Mouse (Mus musculus): ENCODE data around the gene Gm17409. TPM values are rescaled to one million over a fixed set of nuclear protein-coding genes. Genes with fewer than 3 reads are reported as not detected.

The Gm17409 gene
- not detected in 2 replicates for polyA plus RNA-seq (2016; fragmentation: Nextera tagmentation; extraction: Ambion mirVana)

- Histone ChIP-seq H3K9ac (no peak within 1 kb of the TSS), H3K27me3 (no peaks in the 10 kb centered on the region), H3K4me1 (no peaks in the 10 kb centered on the region), H3K4me2 (replicated peaks) (no peak within 1 kb of the TSS), H3K36me3 (peaks cover 58% of the 10 kb centered on the region), H3K4me3 (no peak within 1 kb of the TSS), H3K27ac (no peak within 1 kb of the TSS), H3K9me3 (no peaks in the 10 kb centered on the region)
- 89% methylated on average over 7 of the region's 7 CpGs for WGBS
- ATAC-seq (ENCODE audit: insufficient number of reproducible peaks, insufficient read depth, low FRiP score, low TSS enrichment), result no peak
These were observed at the start of gene Gm17409 for GRCm38 (mm10) chr2:58469816-58470215. Gene Gm17409 (plus strand): TSS chr2:58470116.

GRCm38 (mm10) chr2:58423319-58423718, 46.6 kb upstream of the Gm17409 start:
- Histone ChIP-seq H3K27me3 (no peaks in the 10 kb centered on the region), H3K4me1 (no peaks in the 10 kb centered on the region), H3K4me2 (replicated peaks) (no peak overlapping the region), H3K27ac (no peak overlapping the region), H3K4me3 (no peak overlapping the region), H3K9me3 (no peaks in the 10 kb centered on the region), H3K9ac (no peak overlapping the region), H3K36me3 (no peaks in the 10 kb centered on the region)
- 83% methylated on average over 5 of the region's 5 CpGs for WGBS
- no peak for ATAC-seq (ENCODE audit: insufficient number of reproducible peaks, insufficient read depth, low FRiP score, low TSS enrichment)

GRCm38 (mm10) chr2:58425436-58426004, 44.4 kb upstream of the Gm17409 start:
- no peak for ATAC-seq (ENCODE audit: insufficient number of reproducible peaks, insufficient read depth, low FRiP score, low TSS enrichment)
- Histone ChIP-seq H3K4me2 (replicated peaks) (no peak overlapping the region), H3K4me3 (no peak overlapping the region), H3K36me3 (no peaks in the 10 kb centered on the region), H3K9ac (no peak overlapping the region), H3K27ac (no peak overlapping the region), H3K4me1 (no peaks in the 10 kb centered on the region), H3K9me3 (no peaks in the 10 kb centered on the region), H3K27me3 (no peaks in the 10 kb centered on the region)
- 94% methylated on average over 13 of the region's 13 CpGs for WGBS

GRCm38 (mm10) chr2:58432211-58432610, 37.7 kb upstream of the Gm17409 start:
- H3K4me3 ChIP-seq, result no peak overlapping the region
- no peaks in the 10 kb centered on the region for H3K9me3 ChIP-seq
- no peak for ATAC-seq (ENCODE audit: insufficient number of reproducible peaks, insufficient read depth, low FRiP score, low TSS enrichment)
- H3K36me3 ChIP-seq, result 0 out of 2 replicates have a peak, but pooled peaks cover 3% of the 10 kb centered on the region
- no peak overlapping the region for H3K27ac ChIP-seq
- no peaks in the 10 kb centered on the region for H3K4me1 ChIP-seq
- WGBS, result 96% methylated on average over 7 of the region's 7 CpGs
- H3K27me3 ChIP-seq, result no peaks in the 10 kb centered on the region
- H3K9ac ChIP-seq, result no peak overlapping the region
- H3K4me2 ChIP-seq (replicated peaks), result no peak overlapping the region

GRCm38 (mm10) chr2:58433317-58433716, 36.6 kb upstream of the Gm17409 start:
- Histone ChIP-seq H3K9me3 (no peaks in the 10 kb centered on the region), H3K4me1 (no peaks in the 10 kb centered on the region), H3K27me3 (no peaks in the 10 kb centered on the region), H3K27ac (no peak overlapping the region), H3K4me3 (no peak overlapping the region), H3K36me3 (0 out of 2 replicates have a peak, but pooled peaks cover 3% of the 10 kb centered on the region), H3K4me2 (replicated peaks) (no peak overlapping the region), H3K9ac (no peak overlapping the region)
- 84% methylated on average over 2 of the region's 2 CpGs for WGBS
- no peak for ATAC-seq (ENCODE audit: insufficient number of reproducible peaks, insufficient read depth, low FRiP score, low TSS enrichment)

- H3K9me3 ChIP-seq, result no peaks in the 10 kb centered on the region
- peaks cover 11% of the 10 kb centered on the region; the same call in 1 of the 2 replicates for H3K36me3 ChIP-seq
- 94% methylated on average over 2 of the region's 2 CpGs for WGBS
These were observed 35.5 kb upstream of the Gm17409 start for GRCm38 (mm10) chr2:58434438-58434837.

GRCm38 (mm10) chr2:58435507-58435906, 34.4 kb upstream of the Gm17409 start:
- no peaks in the 10 kb centered on the region for H3K27me3 ChIP-seq
- no peaks in the 10 kb centered on the region for H3K4me1 ChIP-seq
- H3K4me2 ChIP-seq (replicated peaks), result no peak overlapping the region
- H3K9me3 ChIP-seq, result no peaks in the 10 kb centered on the region
- no peak overlapping the region for H3K4me3 ChIP-seq
- ATAC-seq (ENCODE audit: insufficient number of reproducible peaks, insufficient read depth, low FRiP score, low TSS enrichment), result no peak
- peaks cover 12% of the 10 kb centered on the region; the same call in 1 of the 2 replicates for H3K36me3 ChIP-seq
- H3K9ac ChIP-seq, result no peak overlapping the region
- H3K27ac ChIP-seq, result no peak overlapping the region
- 93% methylated on average over 13 of the region's 13 CpGs for WGBS

More at GRCm38 (mm10) chr2:58434438-58434837, 35.5 kb upstream of the Gm17409 start:
- no peak overlapping the region for H3K9ac ChIP-seq
- no peak overlapping the region for H3K27ac ChIP-seq
- no peaks in the 10 kb centered on the region for H3K27me3 ChIP-seq
- no peak for ATAC-seq (ENCODE audit: insufficient number of reproducible peaks, insufficient read depth, low FRiP score, low TSS enrichment)
- no peak overlapping the region for H3K4me3 ChIP-seq
- H3K4me2 ChIP-seq (replicated peaks), result no peak overlapping the region
- H3K4me1 ChIP-seq, result no peaks in the 10 kb centered on the region

- H3K4me1 ChIP-seq, result no peaks in the 10 kb centered on the region
These were observed 33.0 kb upstream of the Gm17409 start for GRCm38 (mm10) chr2:58436911-58437310.

GRCm38 (mm10) chr2:58443163-58443562, 26.8 kb upstream of the Gm17409 start:
- no peak for ATAC-seq (ENCODE audit: insufficient number of reproducible peaks, insufficient read depth, low FRiP score, low TSS enrichment)
- no peaks in the 10 kb centered on the region for H3K4me1 ChIP-seq
- no peaks in the 10 kb centered on the region for H3K9me3 ChIP-seq
- H3K36me3 ChIP-seq, result peaks cover 27% of the 10 kb centered on the region
- H3K4me2 ChIP-seq (replicated peaks), result no peak overlapping the region
- no peak overlapping the region for H3K4me3 ChIP-seq
- 86% methylated on average over 4 of the region's 4 CpGs for WGBS
- no peaks in the 10 kb centered on the region for H3K27me3 ChIP-seq
- no peak overlapping the region for H3K27ac ChIP-seq
- H3K9ac ChIP-seq, result no peak overlapping the region

More at GRCm38 (mm10) chr2:58436911-58437310, 33.0 kb upstream of the Gm17409 start:
- WGBS, result 91% methylated on average over 3 of the region's 3 CpGs
- Histone ChIP-seq H3K4me2 (replicated peaks) (no peak overlapping the region), H3K9me3 (no peaks in the 10 kb centered on the region), H3K9ac (no peak overlapping the region), H3K36me3 (peaks cover 12% of the 10 kb centered on the region; the same call in 1 of the 2 replicates), H3K27me3 (no peaks in the 10 kb centered on the region), H3K27ac (no peak overlapping the region), H3K4me3 (no peak overlapping the region)
- no peak for ATAC-seq (ENCODE audit: insufficient number of reproducible peaks, insufficient read depth, low FRiP score, low TSS enrichment)

- Histone ChIP-seq H3K4me3 (no peak overlapping the region), H3K27ac (no peak overlapping the region), H3K36me3 (peaks cover 20% of the 10 kb centered on the region), H3K9ac (no peak overlapping the region), H3K4me1 (no peaks in the 10 kb centered on the region), H3K27me3 (no peaks in the 10 kb centered on the region), H3K9me3 (no peaks in the 10 kb centered on the region), H3K4me2 (replicated peaks) (no peak overlapping the region)
- 94% methylated on average over 15 of the region's 15 CpGs for WGBS
- no peak for ATAC-seq (ENCODE audit: insufficient number of reproducible peaks, insufficient read depth, low FRiP score, low TSS enrichment)
These were observed 22.9 kb upstream of the Gm17409 start for GRCm38 (mm10) chr2:58447001-58447400.

- H3K9ac ChIP-seq, result no peak overlapping the region
- no peaks in the 10 kb centered on the region for H3K4me1 ChIP-seq
- no peaks in the 10 kb centered on the region for H3K9me3 ChIP-seq
- ATAC-seq (ENCODE audit: insufficient number of reproducible peaks, insufficient read depth, low FRiP score, low TSS enrichment), result no peak
- H3K27ac ChIP-seq, result no peak overlapping the region
- H3K4me2 ChIP-seq (replicated peaks), result no peak overlapping the region
- no peak overlapping the region for H3K4me3 ChIP-seq
- 86% methylated on average over 16 of the region's 16 CpGs for WGBS
- H3K36me3 ChIP-seq, result peaks cover 28% of the 10 kb centered on the region
- H3K27me3 ChIP-seq, result no peaks in the 10 kb centered on the region
These were observed 15.6 kb upstream of the Gm17409 start for GRCm38 (mm10) chr2:58454095-58454865.

All from embryonic facial prominence, embryonic 12.5 days (tissue).